Mouse (Mus musculus) spleen, adult 18-20 months (tissue): ENCODE measurements around the gene 4930447C04Rik.

Experiments
- DNase-seq, 2 experiments: peaks; one replicate each; pipeline ENCODE4 v3.0.0; 2022; ENCODE audit warnings: mixed read lengths in 2 of 2

The 4930447C04Rik gene

GRCm38 (mm10) chr12:72940071-72940821, at the start of gene 4930447C04Rik:
4930447C04Rik (minus strand) TSS chr12:72940774.
- DNase-seq: no peak

GRCm38 (mm10) chr12:72983071-72983857, 42.7 kb upstream of the 4930447C04Rik start:
- no peak for DNase-seq

GRCm38 (mm10) chr12:72982616-72983015, 42.0 kb upstream of the 4930447C04Rik start:
- no peak for DNase-seq

- no peak for DNase-seq
These were observed 38.7 kb upstream of the 4930447C04Rik start for GRCm38 (mm10) chr12:72979236-72979635.

GRCm38 (mm10) chr12:72977851-72978250, 37.3 kb upstream of the 4930447C04Rik start:
- DNase-seq: no peak

GRCm38 (mm10) chr12:72976718-72977117, 36.1 kb upstream of the 4930447C04Rik start:
- peak; percentile 15 to 40 for DNase-seq

GRCm38 (mm10) chr12:72976172-72976571, 35.6 kb upstream of the 4930447C04Rik start:
- no peak for DNase-seq

GRCm38 (mm10) chr12:72973161-72973560, 32.6 kb upstream of the 4930447C04Rik start:
- peak in 1 of 2 experiments; percentile 24 for DNase-seq

GRCm38 (mm10) chr12:72970620-72971019, 30.0 kb upstream of the 4930447C04Rik start:
- DNase-seq: no peak

- no peak for DNase-seq
These were observed 27.0 kb upstream of the 4930447C04Rik start for GRCm38 (mm10) chr12:72967541-72967940.

- DNase-seq: no peak
These were observed 22.2 kb upstream of the 4930447C04Rik start for GRCm38 (mm10) chr12:72962761-72963160.

- DNase-seq: no peak
These were observed 17.9 kb upstream of the 4930447C04Rik start for GRCm38 (mm10) chr12:72958446-72958845.

GRCm38 (mm10) chr12:72957829-72958424, 17.4 kb upstream of the 4930447C04Rik start:
- DNase-seq: no peak

- DNase-seq: no peak
These were observed 14.3 kb upstream of the 4930447C04Rik start for GRCm38 (mm10) chr12:72954906-72955305.

- DNase-seq: no peak
These were observed 13.3 kb upstream of the 4930447C04Rik start for GRCm38 (mm10) chr12:72953858-72954257.

GRCm38 (mm10) chr12:72953089-72953488, 12.5 kb upstream of the 4930447C04Rik start:
- no peak for DNase-seq

- no peak for DNase-seq
These were observed 6.8 kb upstream of the 4930447C04Rik start for GRCm38 (mm10) chr12:72947335-72947734.

GRCm38 (mm10) chr12:72946805-72947204, 6.2 kb upstream of the 4930447C04Rik start:
- DNase-seq: no peak

- no peak for DNase-seq
These were observed 5.5 kb upstream of the 4930447C04Rik start for GRCm38 (mm10) chr12:72946064-72946395.

- no peak for DNase-seq
These were observed 4.9 kb upstream of the 4930447C04Rik start for GRCm38 (mm10) chr12:72945301-72946063.

- no peak for DNase-seq
These were observed 4.0 kb upstream of the 4930447C04Rik start for GRCm38 (mm10) chr12:72944411-72945225.

- no peak for DNase-seq
These were observed 3.1 kb upstream of the 4930447C04Rik start for GRCm38 (mm10) chr12:72943574-72944110.
